Mouse (Mus musculus): ENCODE results near the gene Actbl2. TPM values are rescaled to one million over a fixed set of nuclear protein-coding genes. Genes with fewer than 3 reads are reported as not detected.

Actbl2 gene
- not detected in 2 replicates for polyA plus RNA-seq (2014; fragmentation: Nextera tagmentation; extraction: Ambion mirVana)

- Histone ChIP-seq H3K4me1 (ENCODE audit: insufficient read depth) (no peaks in the 10 kb centered on the region), H3K9ac (no peak within 1 kb of the TSS), H3K9me3 (ENCODE audit: low read depth, low read length) (no peaks in the 10 kb centered on the region), H3K36me3 (ENCODE audit: insufficient read depth) (no peaks in the 10 kb centered on the region), H3K27me3 (ENCODE audit: insufficient read depth, low read length) (no peaks in the 10 kb centered on the region), H3K4me3 (ENCODE audit: low read depth, low read length) (no peak within 1 kb of the TSS), H3K27ac (ENCODE audit: low read depth) (no peak within 1 kb of the TSS), H3K4me2 (no peak within 1 kb of the TSS)
- 89% methylated on average over 5 of the region's 5 CpGs for WGBS
- no peak for ATAC-seq (ENCODE audit: insufficient read depth)
- no peak for DNase-seq
- TF ChIP-seq CTCF (IDR thresholded peaks at IDR 0.05; ENCODE audit: low read depth), result no peak
Observed at GRCm38 (mm10) chr13:111254713-111255112, at the start of gene Actbl2. Gene Actbl2, plus strand, starts transcription at chr13:111255013.

GRCm38 (mm10) chr13:111210649-111211378, 44.0 kb upstream of the Actbl2 start:
- H3K9ac ChIP-seq, result no peak overlapping the region
- peak; percentile 78 for DNase-seq
- H3K4me1 ChIP-seq (ENCODE audit: insufficient read depth), result peaks cover 9% of the 10 kb centered on the region; the same call in 1 of the 2 replicates
- peak overlapping the region; percentile 5; the same call in 1 of the 2 replicates for H3K4me2 ChIP-seq
- WGBS, result 35% methylated on average over 8 of the region's 8 CpGs
- no peaks in the 10 kb centered on the region for H3K27me3 ChIP-seq (ENCODE audit: insufficient read depth, low read length)
- ATAC-seq (ENCODE audit: insufficient read depth), result peak; percentile 76
- no peaks in the 10 kb centered on the region for H3K36me3 ChIP-seq (ENCODE audit: insufficient read depth)
- H3K4me3 ChIP-seq (ENCODE audit: low read depth, low read length), result no peak overlapping the region
- peak overlapping the region; percentile 44 for H3K27ac ChIP-seq (ENCODE audit: low read depth)
- H3K9me3 ChIP-seq (ENCODE audit: low read depth, low read length), result no peaks in the 10 kb centered on the region
- TF ChIP-seq CTCF (IDR thresholded peaks at IDR 0.05; ENCODE audit: low read depth), result no peak

- DNase-seq (no peak), ATAC-seq (ENCODE audit: insufficient read depth) (no peak)
- Histone ChIP-seq H3K4me1 (ENCODE audit: insufficient read depth) (0 out of 2 replicates have a peak, but pooled peaks cover 5% of the 10 kb centered on the region), H3K9me3 (ENCODE audit: low read depth, low read length) (no peaks in the 10 kb centered on the region), H3K4me2 (no peak overlapping the region), H3K9ac (no peak overlapping the region), H3K27me3 (ENCODE audit: insufficient read depth, low read length) (no peaks in the 10 kb centered on the region), H3K36me3 (ENCODE audit: insufficient read depth) (no peaks in the 10 kb centered on the region), H3K27ac (ENCODE audit: low read depth) (no peak overlapping the region), H3K4me3 (ENCODE audit: low read depth, low read length) (no peak overlapping the region)
- TF ChIP-seq CTCF (IDR thresholded peaks at IDR 0.05; ENCODE audit: low read depth), result no peak
- WGBS, result 40% methylated on average over 5 of the region's 5 CpGs
Observed at GRCm38 (mm10) chr13:111228768-111229167, 26.0 kb upstream of the Actbl2 start.

- H3K9ac ChIP-seq, result no peak overlapping the region
- no peak overlapping the region for H3K4me2 ChIP-seq
- H3K4me1 ChIP-seq (ENCODE audit: insufficient read depth), result peaks cover 7% of the 10 kb centered on the region; the same call in 1 of the 2 replicates
- no peak for DNase-seq
- H3K27ac ChIP-seq (ENCODE audit: low read depth), result no peak overlapping the region
- no peak for TF ChIP-seq CTCF (IDR thresholded peaks at IDR 0.05; ENCODE audit: low read depth)
- H3K4me3 ChIP-seq (ENCODE audit: low read depth, low read length), result no peak overlapping the region
- ATAC-seq (ENCODE audit: insufficient read depth), result no peak
- no peaks in the 10 kb centered on the region for H3K27me3 ChIP-seq (ENCODE audit: insufficient read depth, low read length)
- no peaks in the 10 kb centered on the region for H3K36me3 ChIP-seq (ENCODE audit: insufficient read depth)
- no peaks in the 10 kb centered on the region for H3K9me3 ChIP-seq (ENCODE audit: low read depth, low read length)
- WGBS, result 82% methylated on average over 6 of the region's 6 CpGs
Observed at GRCm38 (mm10) chr13:111229541-111229940, 25.3 kb upstream of the Actbl2 start.

- peaks cover 24% of the 10 kb centered on the region for H3K4me1 ChIP-seq (ENCODE audit: insufficient read depth)
- WGBS, result 84% methylated on average over 7 of the region's 7 CpGs
- no peak overlapping the region for H3K27ac ChIP-seq (ENCODE audit: low read depth)
- H3K9ac ChIP-seq, result no peak overlapping the region
- no peaks in the 10 kb centered on the region for H3K27me3 ChIP-seq (ENCODE audit: insufficient read depth, low read length)
- H3K4me2 ChIP-seq, result no peak overlapping the region
- no peak for ATAC-seq (ENCODE audit: insufficient read depth)
- DNase-seq, result no peak
- H3K4me3 ChIP-seq (ENCODE audit: low read depth, low read length), result no peak overlapping the region
- no peaks in the 10 kb centered on the region for H3K9me3 ChIP-seq (ENCODE audit: low read depth, low read length)
- no peaks in the 10 kb centered on the region for H3K36me3 ChIP-seq (ENCODE audit: insufficient read depth)
- TF ChIP-seq CTCF (IDR thresholded peaks at IDR 0.05; ENCODE audit: low read depth), result no peak
Observed at GRCm38 (mm10) chr13:111232416-111232815, 22.4 kb upstream of the Actbl2 start.

- ATAC-seq (ENCODE audit: insufficient read depth), result no peak
- no peaks in the 10 kb centered on the region for H3K36me3 ChIP-seq (ENCODE audit: insufficient read depth)
- no peak overlapping the region for H3K4me3 ChIP-seq (ENCODE audit: low read depth, low read length)
- DNase-seq, result peak; percentile 57
- no peaks in the 10 kb centered on the region for H3K9me3 ChIP-seq (ENCODE audit: low read depth, low read length)
- H3K27ac ChIP-seq (ENCODE audit: low read depth), result no peak overlapping the region
- no peak overlapping the region for H3K4me2 ChIP-seq
- no peaks in the 10 kb centered on the region for H3K27me3 ChIP-seq (ENCODE audit: insufficient read depth, low read length)
- H3K9ac ChIP-seq, result no peak overlapping the region
- TF ChIP-seq CTCF (IDR thresholded peaks at IDR 0.05; ENCODE audit: low read depth), result no peak
- 52% methylated on average over 5 of the region's 5 CpGs for WGBS
- H3K4me1 ChIP-seq (ENCODE audit: insufficient read depth), result peaks cover 24% of the 10 kb centered on the region
Observed at GRCm38 (mm10) chr13:111233356-111233755, 21.5 kb upstream of the Actbl2 start.

- 26% methylated on average over 3 of the region's 3 CpGs for WGBS
- DNase-seq, result peak; percentile 52
- H3K36me3 ChIP-seq (ENCODE audit: insufficient read depth), result no peaks in the 10 kb centered on the region
- peak overlapping the region; percentile 64 for H3K27ac ChIP-seq (ENCODE audit: low read depth)
- peaks cover 24% of the 10 kb centered on the region for H3K4me1 ChIP-seq (ENCODE audit: insufficient read depth)
- H3K27me3 ChIP-seq (ENCODE audit: insufficient read depth, low read length), result no peaks in the 10 kb centered on the region
- no peak for ATAC-seq (ENCODE audit: insufficient read depth)
- no peak for TF ChIP-seq CTCF (IDR thresholded peaks at IDR 0.05; ENCODE audit: low read depth)
- H3K9ac ChIP-seq, result no peak overlapping the region
- no peaks in the 10 kb centered on the region for H3K9me3 ChIP-seq (ENCODE audit: low read depth, low read length)
- H3K4me3 ChIP-seq (ENCODE audit: low read depth, low read length), result no peak overlapping the region
- no peak overlapping the region for H3K4me2 ChIP-seq
Observed at GRCm38 (mm10) chr13:111234573-111234972, 20.2 kb upstream of the Actbl2 start.

Measured in lung, embryonic 14.5 days (tissue).